Mouse (Mus musculus): Measurements from ENCODE around the gene Smco4.

DNA sequence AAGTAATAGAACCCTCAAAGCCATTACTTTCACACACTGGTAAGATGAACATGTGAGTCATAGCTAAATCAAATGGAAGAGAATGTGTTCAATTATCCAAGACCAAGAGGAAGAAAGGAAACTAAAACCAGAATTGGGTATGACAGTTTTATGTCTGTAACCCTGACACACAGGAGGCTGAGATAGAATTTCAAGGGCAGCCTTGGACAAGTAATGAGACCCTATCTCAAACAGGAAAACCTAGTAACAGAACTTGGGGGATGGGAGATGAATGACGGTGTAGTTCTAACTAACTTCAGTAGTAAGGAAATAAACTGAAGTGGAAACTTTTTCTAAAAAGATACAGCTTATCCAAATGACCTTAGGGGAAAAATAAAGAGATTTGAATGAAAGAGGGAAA is 85.2 kb downstream of the Smco4 start:
- TF ChIP-seq MAX (IDR thresholded peaks at IDR 0.05; ENCODE audit: low read depth) = no peak
- no peak for TF ChIP-seq E2F4 (IDR thresholded peaks at IDR 0.05; ENCODE audit: insufficient read depth)
- no peak for TF ChIP-seq POLR2A (IDR thresholded peaks at IDR 0.05; ENCODE audit: insufficient read length, low read depth)
- no peak for TF ChIP-seq CEBPB (IDR thresholded peaks at IDR 0.05; ENCODE audit: insufficient read depth, poor library complexity, severe bottlenecking)
- TF ChIP-seq MYOG (IDR thresholded peaks at IDR 0.05; ENCODE audit: control insufficient read depth in 1 of 3, insufficient read depth in 1 of 3, insufficient read length in 2 of 3, low read depth in 2 of 3) = no peak
- TF ChIP-seq POLR2AphosphoS2 (IDR thresholded peaks at IDR 0.05; ENCODE audit: insufficient read length, low read depth) = no peak
- TF ChIP-seq USF1 (IDR thresholded peaks at IDR 0.05; ENCODE audit: low read depth) = no peak
- no peak for TF ChIP-seq TCF12 (IDR thresholded peaks at IDR 0.05; ENCODE audit: insufficient read depth, poor library complexity, severe bottlenecking)
- no peak for TF ChIP-seq MYOD1 (IDR thresholded peaks at IDR 0.05; ENCODE audit: control insufficient read depth in 1 of 3, insufficient read length in 2 of 3, low read depth in 2 of 3)
- TF ChIP-seq TCF3 (IDR thresholded peaks at IDR 0.05; ENCODE audit: insufficient read length, low read depth) = no peak

All from myocyte (in vitro differentiated cells).